Mouse (Mus musculus): ENCODE data around the gene Gm49388.

GRCm38 (mm10) chr7:127768997-127769593, 16.3 kb upstream of the Gm49388 start:
- TF ChIP-seq POLR2A (IDR thresholded peaks at IDR 0.05; ENCODE audit: extremely low read depth, insufficient read depth, low read length): no peak
- TF ChIP-seq CTCF (IDR thresholded peaks at IDR 0.05; ENCODE audit: low read depth, low read length): no peak
